Mouse (Mus musculus) hindlimb bud, embryonic 11.5 days (tissue): Measurements from ENCODE around the gene Sebox.

ENCODE experiments used
- DNase-seq: peaks from one replicate; pipeline ENCODE4 v3.0.0-alpha.2; 2012; ENCODE audit warnings: low read depth, low spot score; ENCODE audit errors: extremely low spot score

The Sebox gene

GRCm38 (mm10) chr11:78502909-78503650 lies at the start of gene Sebox:
Sebox (plus strand) TSS chr11:78503447.
- DNase-seq = no peak

- no peak for DNase-seq
Observed at GRCm38 (mm10) chr11:78453675-78454074, 49.6 kb upstream of the Sebox start.

DNA sequence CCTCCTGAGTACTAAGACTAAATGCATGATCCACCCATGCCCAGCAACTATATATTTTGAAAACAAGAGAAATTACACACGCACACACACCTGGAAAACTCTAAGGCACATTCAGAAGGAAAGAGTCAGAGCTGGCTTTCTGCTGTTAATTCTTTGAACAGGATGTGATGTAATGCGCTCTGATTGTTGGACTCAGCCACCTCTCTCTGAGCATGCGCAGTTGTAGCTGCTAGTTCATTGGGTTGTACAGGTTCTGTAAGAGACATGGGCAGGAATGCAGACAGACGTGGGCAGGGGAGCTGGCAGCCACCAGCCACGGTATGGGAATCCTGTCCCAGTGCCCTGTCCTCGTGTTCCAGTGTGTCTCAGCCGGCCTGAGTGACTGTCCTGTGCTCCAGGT lies 49.0 kb upstream of the Sebox start:
- no peak for DNase-seq

DNA sequence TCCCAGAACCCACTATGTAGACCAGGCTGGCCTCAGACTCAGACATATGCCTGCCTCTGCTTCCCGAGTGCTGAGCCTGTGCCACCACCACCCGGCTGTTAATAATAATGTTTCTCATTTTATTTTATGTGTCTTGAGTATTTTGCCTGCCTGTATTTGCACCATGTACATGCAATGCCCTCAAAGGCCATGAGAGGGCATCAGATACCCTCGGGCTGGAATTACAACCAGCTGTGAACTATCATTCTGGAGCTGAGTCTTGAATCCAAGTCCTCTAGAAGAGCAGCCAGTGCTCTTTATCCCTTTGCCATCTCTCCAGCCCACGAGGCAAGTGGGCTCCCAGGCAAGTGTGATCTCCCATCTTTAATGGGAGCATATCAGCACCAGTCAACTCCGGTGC lies 47.9 kb upstream of the Sebox start:
- no peak for DNase-seq

DNA sequence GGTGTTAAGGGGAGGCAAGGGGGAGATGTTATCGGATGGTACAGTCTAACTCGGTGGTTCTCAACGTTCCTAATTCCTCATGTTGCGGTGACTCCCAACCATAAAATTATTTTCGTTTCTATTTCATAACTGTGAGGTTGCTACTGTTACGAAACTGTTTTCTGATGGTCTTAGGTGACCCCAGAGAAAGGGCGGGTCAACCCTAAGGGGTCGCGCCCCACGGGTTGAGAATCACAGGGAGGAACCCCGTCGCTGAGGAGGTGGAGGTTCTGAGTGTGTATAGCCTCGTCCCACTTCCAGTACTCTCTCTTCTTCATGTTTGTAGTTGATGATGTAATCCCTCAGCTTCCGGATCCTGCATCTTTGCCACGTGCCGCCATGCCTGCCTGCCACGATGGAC lies 44.5 kb upstream of the Sebox start:
- no peak for DNase-seq

DNA sequence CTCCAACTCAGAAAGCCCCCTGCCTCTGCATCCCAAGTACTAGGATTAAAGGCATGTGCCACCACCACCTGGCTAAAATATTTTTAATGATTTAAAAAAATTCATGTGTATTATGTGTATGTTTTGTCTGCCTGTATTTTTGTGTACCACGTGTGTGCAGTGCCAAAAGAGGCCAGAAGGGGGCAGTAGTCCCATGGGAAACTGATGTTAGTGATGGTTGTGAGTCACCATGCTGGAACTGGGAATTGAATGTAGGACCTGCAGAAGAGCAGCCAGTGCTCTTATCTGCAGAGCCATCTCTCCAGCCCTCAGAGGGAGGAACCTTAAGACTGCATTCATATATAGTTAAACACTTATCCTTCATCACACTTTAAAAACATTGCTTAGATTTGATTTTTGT lies 41.4 kb upstream of the Sebox start:
- no peak for DNase-seq

- no peak for DNase-seq
Observed at GRCm38 (mm10) chr11:78462669-78463068, 40.6 kb upstream of the Sebox start.

DNA sequence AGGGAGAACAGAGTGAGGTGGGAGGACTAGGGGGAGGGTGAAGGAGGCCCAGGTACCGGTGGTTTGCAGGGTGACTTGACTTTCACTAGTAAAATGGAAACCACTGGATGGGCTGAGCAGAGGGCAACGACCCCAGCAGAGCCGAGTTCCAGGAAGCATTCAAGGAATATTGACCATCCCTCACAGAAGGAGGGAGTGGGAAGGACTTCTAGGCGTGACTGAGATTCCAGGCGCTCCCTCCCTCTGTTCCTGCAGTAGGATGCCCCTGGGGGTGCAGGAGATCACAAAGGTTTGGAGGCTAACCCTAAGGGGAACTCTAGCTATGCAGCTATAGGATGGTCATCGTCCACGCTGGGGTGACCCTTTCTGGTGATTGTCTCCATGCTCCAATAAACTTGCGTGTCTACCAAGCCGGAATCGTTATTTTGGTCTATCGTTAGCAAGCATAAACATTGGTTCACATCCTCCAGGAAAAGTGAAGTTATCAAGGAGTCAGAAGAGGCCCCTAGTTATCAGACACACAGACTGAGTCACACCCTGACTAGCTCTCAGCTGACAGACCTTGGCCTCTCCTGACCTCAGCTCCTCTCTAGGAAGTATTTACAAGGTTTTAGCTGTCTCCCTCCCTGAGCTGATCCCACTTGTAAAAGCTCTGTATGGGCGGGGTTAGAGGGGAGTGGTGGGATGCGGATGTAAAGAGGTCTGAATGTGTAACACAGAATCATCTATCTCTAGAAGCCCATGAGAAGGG lies 39.8 kb upstream of the Sebox start:
- no peak for DNase-seq

DNA sequence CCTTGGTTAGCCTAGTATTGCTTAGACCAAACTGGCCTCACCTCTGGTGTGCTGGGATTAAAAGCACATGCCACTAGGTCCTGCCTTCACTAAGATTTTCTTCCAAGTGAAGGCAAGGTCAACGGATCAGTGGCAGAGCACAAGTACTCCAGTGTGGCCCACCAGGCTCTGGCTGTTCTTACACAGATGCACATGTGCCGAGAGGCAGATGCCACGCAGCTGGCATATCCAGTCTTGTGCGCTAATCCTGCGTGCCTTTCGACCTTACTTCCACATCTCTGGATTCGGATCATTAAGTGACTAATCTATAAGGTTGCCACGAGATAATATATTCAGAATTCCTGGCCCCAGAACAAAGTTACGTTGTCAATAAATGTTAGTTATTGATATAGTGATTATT lies 38.1 kb upstream of the Sebox start:
- no peak for DNase-seq

GRCm38 (mm10) chr11:78465568-78466180 lies 37.6 kb upstream of the Sebox start, which contains the start of gene Slc46a1:
Slc46a1 (plus strand) TSS chr11:78465697.
- DNase-seq = no peak

- DNase-seq = no peak
Observed at GRCm38 (mm10) chr11:78466242-78466912, 36.9 kb upstream of the Sebox start.

DNA sequence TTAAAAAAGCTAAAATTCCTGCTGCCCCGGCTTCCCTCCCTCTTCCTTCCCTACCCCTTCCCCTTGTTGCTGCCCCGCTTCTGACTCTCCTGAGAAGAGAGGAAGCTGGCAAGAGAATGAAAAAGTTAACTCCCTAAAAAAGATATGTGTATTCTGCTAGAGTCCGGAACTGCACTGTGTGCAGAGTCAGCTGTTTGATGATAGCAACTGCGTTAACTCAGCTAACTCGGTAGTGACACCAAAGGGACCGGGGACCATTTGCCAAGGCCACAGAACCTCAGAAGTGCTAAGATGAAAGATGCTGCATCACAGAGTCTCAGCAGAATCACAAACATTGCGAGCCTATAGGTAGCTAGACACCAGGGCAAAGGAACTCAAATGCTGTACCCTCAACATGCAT lies 35.7 kb upstream of the Sebox start:
- DNase-seq = no peak

DNA sequence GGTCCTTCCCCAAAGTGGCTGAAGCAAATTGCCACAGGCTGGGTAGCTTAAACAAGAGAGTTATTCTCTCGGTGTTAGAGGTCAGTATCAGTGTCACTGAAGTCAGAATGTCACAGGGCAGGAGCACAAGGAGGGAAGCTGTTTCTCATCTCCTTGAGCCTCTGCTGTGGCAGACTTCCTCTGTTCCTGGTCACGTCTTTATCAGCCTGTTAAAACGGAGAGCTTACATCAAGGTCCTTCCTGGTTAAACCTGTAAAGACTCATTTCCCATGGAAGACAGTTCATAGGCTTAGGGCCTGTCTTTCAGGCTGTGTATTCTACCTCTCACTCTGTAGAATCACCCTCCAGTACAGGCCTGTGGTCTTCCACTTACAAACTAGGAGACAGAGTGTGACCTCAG lies 35.3 kb upstream of the Sebox start:
- no peak for DNase-seq

GRCm38 (mm10) chr11:78471326-78472103 lies 31.7 kb upstream of the Sebox start:
- no peak for DNase-seq

DNA sequence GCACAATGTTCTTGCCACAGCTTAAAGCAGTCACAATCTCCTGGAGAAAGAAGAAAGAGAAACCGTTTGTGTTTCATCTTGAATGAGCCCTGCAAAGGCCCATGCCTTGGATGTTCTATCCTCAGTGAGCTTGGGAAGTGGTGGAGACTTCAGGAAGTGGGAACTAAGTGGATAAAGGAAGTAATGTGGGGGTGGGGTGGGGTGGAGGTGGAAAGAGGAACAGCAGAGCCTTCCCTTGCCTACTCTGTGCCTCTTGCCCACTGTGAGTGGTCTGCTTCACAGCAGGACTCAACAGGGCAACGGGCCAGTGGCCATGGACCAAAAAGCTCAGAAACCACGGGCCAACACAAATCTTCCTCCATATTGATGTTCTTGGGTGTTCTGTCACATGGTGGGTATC lies 28.0 kb upstream of the Sebox start:
- DNase-seq = no peak

- no peak for DNase-seq
Observed at GRCm38 (mm10) chr11:78483639-78484038, 19.6 kb upstream of the Sebox start.

- DNase-seq = no peak
Observed at GRCm38 (mm10) chr11:78488168-78488567, 15.1 kb upstream of the Sebox start.

- no peak for DNase-seq
Observed at GRCm38 (mm10) chr11:78490781-78491241, 12.4 kb upstream of the Sebox start.

DNA sequence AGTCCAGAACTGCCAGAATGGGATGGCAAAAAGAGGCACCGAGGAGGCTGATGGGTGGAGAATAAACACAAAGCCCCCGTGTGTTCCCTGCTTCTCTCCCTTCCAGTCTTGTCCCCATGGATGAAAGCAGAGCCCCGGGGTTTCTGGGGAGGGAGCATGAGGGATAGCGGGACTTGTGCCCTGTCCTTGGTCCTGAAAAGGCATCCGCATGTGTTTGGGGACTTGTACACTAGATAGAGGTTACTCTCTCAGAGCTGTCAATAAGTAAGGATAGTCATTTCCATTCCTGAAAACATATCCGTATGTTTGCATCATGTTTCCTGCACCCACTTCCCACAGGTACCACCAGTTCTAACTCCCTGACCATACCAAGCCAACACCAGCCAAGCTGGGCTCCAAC lies 7.3 kb upstream of the Sebox start:
- DNase-seq = peak; percentile 44

GRCm38 (mm10) chr11:78497071-78497541 lies 6.1 kb upstream of the Sebox start:
- no peak for DNase-seq
